ENCODE assay signal across 26 mouse cellular contexts in the genomic region with DNA sequence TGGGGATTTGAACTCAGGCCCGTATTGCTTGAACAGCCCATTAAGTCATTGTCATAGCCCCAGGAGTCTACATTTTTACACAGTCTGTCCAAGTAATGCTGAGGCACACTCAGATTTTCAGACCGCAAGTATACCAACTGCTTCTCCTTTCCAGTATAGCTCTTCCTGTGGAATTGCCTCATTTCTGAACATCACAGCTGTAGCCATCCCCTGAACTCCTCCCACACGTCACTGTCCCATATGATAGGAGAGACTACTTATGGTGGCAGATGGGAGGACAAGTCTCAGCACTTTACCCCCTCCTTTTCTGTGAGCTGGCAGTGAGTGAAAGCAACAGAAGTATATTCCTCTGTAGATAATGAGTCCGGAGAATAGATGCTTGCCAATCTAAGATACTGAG. TPM values are rescaled to one million over a fixed set of nuclear protein-coding genes. Genes with fewer than 3 reads are reported as not detected.
DNase-seq lines count a peak whose midpoint lies in the region; ATAC-seq and TF ChIP-seq lines count a peak whose summit lies in the region.
"Had no signal": no experiment of that assay in that cellular context is flagged by ENCODE, and none has a peak within 500 bp of the region (broad histone marks: within the 10 kb centered on the region; RNA-seq: fewer than 3 reads in every experiment).

No protein-coding gene starts in this region.

- no peak for TF ChIP-seq POLR2A in heart, adult 2 months (IDR thresholded peaks at IDR 0.05; ENCODE audit: insufficient read depth, low read depth, low read length)

- H3K9ac ChIP-seq in heart, embryonic 12.5 days, result no peak overlapping the region
- H3K9ac ChIP-seq in lung, postnatal 0 days (replicated peaks; ENCODE audit: low read depth), result no peak overlapping the region
- no peak overlapping the region for H3K9ac ChIP-seq in heart, adult 2 months (ENCODE audit: low read depth, low read length)
- H3K9ac ChIP-seq: forebrain, embryonic 15.5 days; heart, embryonic 13.5 days; hindbrain, embryonic 12.5 days had no signal

- no peaks in the 10 kb centered on the region for H3K4me1 ChIP-seq in heart, embryonic 12.5 days (replicated peaks)
- H3K4me1 ChIP-seq in lung, postnatal 0 days (ENCODE audit: insufficient read depth, low read depth, low read length), result no peaks in the 10 kb centered on the region
- H3K4me1 ChIP-seq in heart, adult 2 months (ENCODE audit: control insufficient read depth, insufficient read depth, low read length), result no peaks in the 10 kb centered on the region
- H3K4me1 ChIP-seq: embryonic facial prominence, embryonic 10.5 days; forebrain, embryonic 15.5 days; heart, embryonic 13.5 days; hindbrain, embryonic 12.5 days had no signal

- intact Hi-C loops in heart, adult 2 months (cut with DNase I), result no loop called here

- H3K27ac ChIP-seq in heart, embryonic 12.5 days (ENCODE audit: poor library complexity, severe bottlenecking), result no peak overlapping the region
- no peak overlapping the region for H3K27ac ChIP-seq in lung, postnatal 0 days (ENCODE audit: low read length)
- H3K27ac ChIP-seq in heart, adult 2 months, result no peak overlapping the region
- H3K27ac ChIP-seq: embryonic facial prominence, embryonic 10.5 days; forebrain, embryonic 15.5 days; heart, embryonic 13.5 days; hindbrain, embryonic 12.5 days had no signal

- TF ChIP-seq CTCF in lung, postnatal 0 days (IDR thresholded peaks at IDR 0.05), result no peak
- TF ChIP-seq CTCF in heart, adult 2 months (IDR thresholded peaks at IDR 0.05), result no peak

- WGBS in heart, embryonic 12.5 days, result 80% methylated on average over 4 of the region's 4 CpGs
- WGBS in lung, postnatal 0 days, result 72% methylated on average over 4 of the region's 4 CpGs
- 82% methylated on average over 4 of the region's 4 CpGs for WGBS in heart, adult 2 months

- H3K4me2 ChIP-seq in heart, embryonic 12.5 days, result no peak overlapping the region
- no peak overlapping the region for H3K4me2 ChIP-seq in lung, postnatal 0 days (replicated peaks; ENCODE audit: low read depth, low read length)
- H3K4me2 ChIP-seq: forebrain, embryonic 15.5 days; heart, embryonic 13.5 days; hindbrain, embryonic 12.5 days had no signal

- no peaks in the 10 kb centered on the region for H3K27me3 ChIP-seq in heart, embryonic 12.5 days (replicated peaks)
- no peaks in the 10 kb centered on the region for H3K27me3 ChIP-seq in lung, postnatal 0 days (replicated peaks; ENCODE audit: insufficient read depth, low read length)
- no peaks in the 10 kb centered on the region for H3K27me3 ChIP-seq in heart, adult 2 months (ENCODE audit: control insufficient read depth, insufficient read depth, low read length)
- H3K27me3 ChIP-seq: forebrain, embryonic 15.5 days; heart, embryonic 13.5 days; hindbrain, embryonic 12.5 days had no signal

- no peak overlapping the region for H3K4me3 ChIP-seq in heart, embryonic 12.5 days
- H3K4me3 ChIP-seq in lung, postnatal 0 days (ENCODE audit: low read depth, low read length), result no peak overlapping the region
- no peak overlapping the region for H3K4me3 ChIP-seq in heart, adult 2 months
- H3K4me3 ChIP-seq: embryonic facial prominence, embryonic 10.5 days; forebrain, embryonic 15.5 days; heart, embryonic 13.5 days; hindbrain, embryonic 12.5 days had no signal

- no peaks in the 10 kb centered on the region for H3K36me3 ChIP-seq in heart, embryonic 12.5 days
- H3K36me3 ChIP-seq in lung, postnatal 0 days (ENCODE audit: insufficient read depth, low read length), result no peaks in the 10 kb centered on the region
- no peaks in the 10 kb centered on the region for H3K36me3 ChIP-seq in heart, adult 2 months (ENCODE audit: control insufficient read depth, insufficient read depth, low read length)
- H3K36me3 ChIP-seq: embryonic facial prominence, embryonic 10.5 days; forebrain, embryonic 15.5 days; heart, embryonic 13.5 days; hindbrain, embryonic 12.5 days had no signal

- H3K79me2 ChIP-seq in heart, adult 2 months (replicated peaks; ENCODE audit: control insufficient read depth, insufficient read depth, low read length), result no peaks in the 10 kb centered on the region

- H3K9me3 ChIP-seq in heart, embryonic 12.5 days (replicated peaks), result peaks cover 11% of the 10 kb centered on the region; the same call in 1 of the 2 replicates
- no peaks in the 10 kb centered on the region for H3K9me3 ChIP-seq in lung, postnatal 0 days (ENCODE audit: low read length)
- H3K9me3 ChIP-seq: embryonic facial prominence, embryonic 10.5 days; forebrain, embryonic 15.5 days; heart, embryonic 13.5 days; hindbrain, embryonic 12.5 days had no signal

- no peak for ATAC-seq in heart, embryonic 12.5 days (ENCODE audit: insufficient number of reproducible peaks, low FRiP score)
- no peak for ATAC-seq in lung, postnatal 0 days
- peak; percentile 67 for ATAC-seq in common myeloid progenitor, adult 5-6 weeks (replicated peaks; ENCODE audit: low read depth, poor library complexity, severe bottlenecking)
- peak; percentile 83 for ATAC-seq in megakaryocyte progenitor cell, adult 5-6 weeks (replicated peaks; ENCODE audit: poor library complexity)
- ATAC-seq: forebrain, embryonic 15.5 days; hindbrain, embryonic 16.5 days; inflammation-experienced regulatory T-cells, adult 6 months had no signal

- no peak for TF ChIP-seq EP300 in lung, postnatal 0 days (IDR thresholded peaks at IDR 0.05)
- TF ChIP-seq EP300 in heart, adult 2 months (IDR thresholded peaks at IDR 0.05; ENCODE audit: insufficient read depth, low read depth, low read length), result no peak

- DNase-seq in heart, adult 11 months, result peak; percentile 71
- peak; percentile 37 for DNase-seq in lung, postnatal 0 days (ENCODE audit: low spot score)
- no peak for DNase-seq in lung, postnatal 14 days
- DNase-seq in heart, adult 2 months, result no peak
- DNase-seq in c-Kit-positive CD71-positive TER-119-positive erythroid progenitor cells, embryonic 14.5 days (ENCODE audit: low spot score), result no peak
- DNase-seq: adrenal gland, adult 2 months; adrenal gland, postnatal 36 days; cerebellum, adult 18-20 months; cerebellum, adult 9-11 months; cerebellum, postnatal 36 days; gastrocnemius, postnatal 36 days; heart, postnatal 4 days had no signal

RNA-seq across cellular contexts. Expression of a gene that starts 34.3 kb away (rescaled TPM):
- not detected in 2 replicates for polyA plus RNA-seq in heart, embryonic 12.5 days (2016; fragmentation: Nextera tagmentation; extraction: Ambion mirVana)
- polyA plus RNA-seq in lung, postnatal 0 days (2015; fragmentation: Nextera tagmentation; extraction: Ambion mirVana), result 0.15 TPM in 1 of 2 replicates, not detected in the other
- total RNA-seq in common myeloid progenitor, adult 5-6 weeks (2017), result not detected in 2 replicates
- total RNA-seq in megakaryocyte progenitor cell, adult 5-6 weeks (2015), result not detected in 2 replicates
- not detected in 2 replicates for total RNA-seq in megakaryocyte progenitor cell, adult 5-6 weeks (2017)
- not detected for total RNA-seq in heart, adult 2 months (2021)
- not detected in 2 replicates for polyA plus RNA-seq in heart, adult 2 months (2012; rRNA removed)
- total RNA-seq: adrenal gland, adult 2 months; adrenal gland, postnatal 36 days; ES-E14; gastrocnemius, adult 8-10 months; gastrocnemius, postnatal 36 days; heart, adult 8-10 months; heart, postnatal 4 days had no signal
- polyA plus RNA-seq: adrenal gland, adult 2 months; embryonic facial prominence, embryonic 10.5 days; embryonic facial prominence, embryonic 14.5 days; forebrain, embryonic 15.5 days; heart, embryonic 13.5 days; heart, postnatal 0 days; hindbrain, embryonic 12.5 days; hindbrain, embryonic 16.5 days had no signal

Comparison
In these comparisons a context has a peak if more than half of its experiments do, and no peak if none do; other contexts are left out.
1. DNase-seq: peak in heart, adult 11 months (single experiment) and lung, postnatal 0 days (single experiment); none in lung, postnatal 14 days (single experiment), heart, adult 2 months (0 of 2) and c-Kit-positive CD71-positive TER-119-positive erythroid progenitor cells, embryonic 14.5 days (single experiment).
2. ATAC-seq: peak in common myeloid progenitor, adult 5-6 weeks (single experiment) and megakaryocyte progenitor cell, adult 5-6 weeks (single experiment); none in heart, embryonic 12.5 days (single experiment) and lung, postnatal 0 days (single experiment).